Mouse (Mus musculus) G1E (cell line): ENCODE measurements at regions not wholly inside any gene's neighbourhood (a gene's known extent, or its start where the extent isn't known, plus 50 kb on each side); places are given as distances from the start of the nearest gene placed in this dataset.
A peak's percentile ranks its signal among the peaks of the same experiment; 100 is the strongest.

Experiments
- ATAC-seq: 2 replicates; pipeline ENCODE4 v1.8.0; 2016; ENCODE audit warnings: mild to moderate bottlenecking; ENCODE audit not compliant: insufficient number of reproducible peaks, poor library complexity, low FRiP score, severe bottlenecking; ENCODE audit errors: extremely low read depth
- DNase-seq: peaks from one replicate; pipeline ENCODE4 v3.0.0; 2012; ENCODE audit warnings: low spot score
- H3K27me3 ChIP-seq: 2 replicates; pipeline ENCODE4 v1.6.1; 2012; ENCODE audit warnings: mild to moderate bottlenecking, low read length, inconsistent platforms; ENCODE audit not compliant: insufficient read depth
- H3K36me3 ChIP-seq: replicated peaks from 2 replicates; pipeline ENCODE3; 2012; ENCODE audit warnings: mild to moderate bottlenecking, inconsistent platforms
- H3K4me1 ChIP-seq: 2 replicates; pipeline ENCODE4 v1.6.1; 2012; ENCODE audit warnings: low read depth, low read length, inconsistent platforms, mixed read lengths; ENCODE audit not compliant: insufficient read depth
- H3K4me3 ChIP-seq: 2 replicates; pipeline ENCODE4 v1.5.1; 2012; ENCODE audit warnings: low read depth, mild to moderate bottlenecking, inconsistent platforms, low read length, moderate library complexity, mixed read lengths
- H3K9me3 ChIP-seq: replicated peaks from 2 replicates; pipeline ENCODE4 v1.6.1; 2012; ENCODE audit warnings: inconsistent platforms
- CTCF ChIP-seq: IDR thresholded peaks from 2 replicates; pipeline ENCODE4 v1.5.1; 2012; ENCODE audit warnings: low read depth, low read length, inconsistent platforms, mixed read lengths
- GATA1 ChIP-seq: IDR thresholded peaks from 2 replicates; pipeline ENCODE4 v1.6.1; 2012; ENCODE audit warnings: borderline replicate concordance, low read length, inconsistent platforms, mixed read lengths
- GATA2 ChIP-seq: IDR thresholded peaks from 2 replicates; pipeline ENCODE4 v1.6.1; 2012; ENCODE audit warnings: low read depth, low read length, inconsistent platforms, borderline replicate concordance
- POLR2AphosphoS5 ChIP-seq: IDR thresholded peaks from 2 replicates; pipeline ENCODE4 v1.6.1; 2012; ENCODE audit warnings: low read depth, low read length, inconsistent platforms; ENCODE audit not compliant: insufficient replicate concordance
- TAL1 ChIP-seq: conservative IDR thresholded peaks from 2 replicates; pipeline ENCODE4 v1.6.1; 2012; ENCODE audit warnings: low read depth, low read length, inconsistent platforms, mixed read lengths

GRCm38 (mm10) chr11:90807343-90807742 is 119.2 kb upstream of the Tom1l1 start:
- H3K9me3 ChIP-seq, result no peaks in the 10 kb centered on the region
- no peak overlapping the region for H3K4me3 ChIP-seq
- no peaks in the 10 kb centered on the region for H3K4me1 ChIP-seq
- H3K36me3 ChIP-seq, result no peaks in the 10 kb centered on the region
- TF ChIP-seq TAL1 (no peak), GATA2 (no peak), CTCF (no peak), GATA1 (no peak), POLR2AphosphoS5 (no peak)
- ATAC-seq (no peak), DNase-seq (no peak)
- no peaks in the 10 kb centered on the region for H3K27me3 ChIP-seq

GRCm38 (mm10) chr11:90802569-90803363 is 114.6 kb upstream of the Tom1l1 start:
- TF ChIP-seq GATA1, result no peak
- TF ChIP-seq TAL1, result no peak
- TF ChIP-seq GATA2, result no peak
- no peak for TF ChIP-seq POLR2AphosphoS5
- no peak for TF ChIP-seq CTCF
- no peaks in the 10 kb centered on the region for H3K36me3 ChIP-seq
- H3K9me3 ChIP-seq, result no peaks in the 10 kb centered on the region
- DNase-seq (no peak), ATAC-seq (peak; percentile 85)
- no peaks in the 10 kb centered on the region for H3K27me3 ChIP-seq
- H3K4me1 ChIP-seq, result no peaks in the 10 kb centered on the region
- no peak overlapping the region for H3K4me3 ChIP-seq

- TF ChIP-seq GATA1 (no peak), CTCF (no peak), GATA2 (no peak), POLR2AphosphoS5 (no peak), TAL1 (no peak)
- peak; percentile 68 for ATAC-seq
- no peaks in the 10 kb centered on the region for H3K9me3 ChIP-seq
These were observed 109.4 kb upstream of the Tom1l1 start for GRCm38 (mm10) chr11:90797577-90797976.

GRCm38 (mm10) chr11:90783537-90783936 is 95.4 kb upstream of the Tom1l1 start:
- Histone ChIP-seq H3K4me1 (no peaks in the 10 kb centered on the region), H3K36me3 (no peaks in the 10 kb centered on the region), H3K27me3 (no peaks in the 10 kb centered on the region), H3K4me3 (no peak overlapping the region), H3K9me3 (no peaks in the 10 kb centered on the region)
- no peak for TF ChIP-seq GATA1
- no peak for TF ChIP-seq POLR2AphosphoS5
- no peak for TF ChIP-seq TAL1
- TF ChIP-seq CTCF, result no peak
- TF ChIP-seq GATA2, result no peak
- ATAC-seq (no peak), DNase-seq (no peak)

More at GRCm38 (mm10) chr11:90797577-90797976, 109.4 kb upstream of the Tom1l1 start:
- DNase-seq, result no peak
- Histone ChIP-seq H3K4me3 (no peak overlapping the region), H3K27me3 (no peaks in the 10 kb centered on the region), H3K4me1 (no peaks in the 10 kb centered on the region), H3K36me3 (no peaks in the 10 kb centered on the region)

GRCm38 (mm10) chr11:90782975-90783374 is 94.8 kb upstream of the Tom1l1 start:
- ATAC-seq, result no peak
- Histone ChIP-seq H3K9me3 (no peaks in the 10 kb centered on the region), H3K27me3 (no peaks in the 10 kb centered on the region), H3K4me1 (no peaks in the 10 kb centered on the region), H3K36me3 (no peaks in the 10 kb centered on the region), H3K4me3 (no peak overlapping the region)
- DNase-seq, result no peak
- TF ChIP-seq GATA1 (no peak), POLR2AphosphoS5 (no peak), CTCF (no peak)

- H3K4me1 ChIP-seq, result no peaks in the 10 kb centered on the region
- no peak for TF ChIP-seq GATA1
- TF ChIP-seq POLR2AphosphoS5, result no peak
- no peak for TF ChIP-seq TAL1
- TF ChIP-seq GATA2, result no peak
- no peak for TF ChIP-seq CTCF
- H3K36me3 ChIP-seq, result no peaks in the 10 kb centered on the region
- ATAC-seq (no peak), DNase-seq (no peak)
- H3K9me3 ChIP-seq, result no peaks in the 10 kb centered on the region
- no peak overlapping the region for H3K4me3 ChIP-seq
- H3K27me3 ChIP-seq, result no peaks in the 10 kb centered on the region
These were observed 87.6 kb upstream of the Tom1l1 start for GRCm38 (mm10) chr11:90775752-90776151.

GRCm38 (mm10) chr11:90755981-90756380 is 67.8 kb upstream of the Tom1l1 start:
- Histone ChIP-seq H3K36me3 (no peaks in the 10 kb centered on the region), H3K4me3 (no peak overlapping the region), H3K4me1 (no peaks in the 10 kb centered on the region), H3K9me3 (no peaks in the 10 kb centered on the region), H3K27me3 (no peaks in the 10 kb centered on the region)
- TF ChIP-seq CTCF, result no peak
- TF ChIP-seq GATA1, result no peak
- no peak for TF ChIP-seq POLR2AphosphoS5
- TF ChIP-seq TAL1, result no peak
- TF ChIP-seq GATA2, result no peak
- no peak for DNase-seq
- no peak for ATAC-seq
